Mouse (Mus musculus) embryo, embryonic 9.5 days (tissue): Measurements from ENCODE around the gene Erc2.

Experiments
- DNase-seq: peaks from one replicate; pipeline ENCODE4 v3.0.0-alpha.2; 2017; ENCODE audit errors: extremely low spot score

The Erc2 gene

DNA sequence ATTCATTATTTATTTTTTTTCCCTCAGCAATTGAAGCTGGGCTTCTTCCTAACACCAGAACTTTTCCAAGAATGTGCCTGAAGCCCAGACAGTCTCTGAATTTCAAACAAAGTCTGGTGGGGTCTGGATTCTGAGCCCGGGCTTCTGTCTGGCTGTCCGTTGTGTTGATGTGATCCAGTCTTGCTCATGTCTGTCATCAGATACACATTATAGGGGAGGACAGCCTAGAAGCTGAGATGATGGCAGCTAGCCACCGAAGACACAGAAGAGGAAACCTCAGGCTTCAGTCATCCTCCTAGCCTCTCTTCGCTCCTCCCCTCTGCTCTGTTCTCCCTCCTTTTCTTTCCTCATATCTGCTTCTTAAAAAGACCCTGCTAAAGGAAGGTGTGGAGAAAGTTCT lies 551.5 kb downstream of the Erc2 start:
- DNase-seq = no peak

- peak; percentile 11 for DNase-seq
Measured at GRCm38 (mm10) chr14:28181070-28181825, 559.0 kb downstream of the Erc2 start.

- DNase-seq = peak; percentile 11
Measured at GRCm38 (mm10) chr14:28192711-28193364, 570.6 kb downstream of the Erc2 start.

DNA sequence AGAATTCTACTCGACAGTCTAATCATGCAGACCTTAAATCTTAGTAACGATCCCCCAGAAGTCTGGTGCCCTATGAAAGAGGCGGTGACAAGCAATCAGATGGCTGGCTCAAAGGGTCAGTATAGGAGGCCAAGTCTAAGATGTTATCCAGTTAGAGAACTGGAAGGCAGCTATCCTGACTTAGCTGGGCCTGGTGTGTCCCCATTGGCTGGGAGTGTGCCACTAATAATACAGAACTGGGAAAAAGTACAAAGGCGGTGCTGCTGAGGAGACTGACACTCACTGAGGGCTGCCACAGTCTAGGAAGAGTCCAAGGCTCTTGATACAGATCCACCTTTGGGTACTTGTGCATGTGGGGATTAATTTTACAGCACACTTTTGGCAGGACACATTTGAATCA lies 581.6 kb downstream of the Erc2 start:
- DNase-seq = no peak

- no peak for DNase-seq
Measured at GRCm38 (mm10) chr14:28206303-28206702, 584.1 kb downstream of the Erc2 start.

DNA sequence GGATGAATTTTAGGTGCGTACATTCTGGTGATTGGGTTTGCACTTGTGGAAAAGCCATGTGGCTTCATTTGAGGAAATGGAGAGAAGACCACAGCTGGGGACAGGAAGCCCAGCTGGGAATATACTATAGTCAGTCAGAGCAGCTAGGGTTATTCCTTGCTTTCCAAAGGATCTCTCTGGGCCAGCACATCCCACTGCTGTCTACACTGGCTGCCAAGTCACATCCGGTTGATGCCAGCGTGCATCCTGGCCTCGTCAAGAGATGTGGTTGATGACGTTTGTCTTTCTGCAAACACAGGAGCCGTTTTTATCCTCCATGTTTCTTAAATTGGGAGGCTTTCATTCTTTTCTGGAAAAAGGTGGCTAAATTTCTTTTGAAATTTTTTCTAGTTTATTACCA lies 603.3 kb downstream of the Erc2 start:
- no peak for DNase-seq

DNA sequence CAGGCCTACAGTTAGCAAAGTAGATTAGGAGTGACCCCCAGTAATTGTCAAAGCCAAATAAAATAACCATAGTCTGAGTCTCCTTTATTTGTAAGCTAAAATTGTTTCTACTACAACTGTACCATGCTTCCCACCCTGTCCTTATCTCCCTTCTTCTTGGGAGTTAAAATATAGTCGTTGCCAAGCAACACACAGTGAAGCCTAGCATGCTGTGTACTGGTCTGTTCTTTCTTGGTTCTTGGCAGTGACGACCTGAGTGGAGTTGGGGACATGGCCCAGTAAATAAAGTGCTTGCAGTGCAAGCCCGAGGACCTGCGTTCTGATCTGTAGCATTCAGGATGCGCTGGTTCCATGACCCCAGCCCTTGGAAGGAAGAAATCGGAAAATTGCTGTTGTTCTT lies 608.3 kb downstream of the Erc2 start:
- DNase-seq = no peak

DNA sequence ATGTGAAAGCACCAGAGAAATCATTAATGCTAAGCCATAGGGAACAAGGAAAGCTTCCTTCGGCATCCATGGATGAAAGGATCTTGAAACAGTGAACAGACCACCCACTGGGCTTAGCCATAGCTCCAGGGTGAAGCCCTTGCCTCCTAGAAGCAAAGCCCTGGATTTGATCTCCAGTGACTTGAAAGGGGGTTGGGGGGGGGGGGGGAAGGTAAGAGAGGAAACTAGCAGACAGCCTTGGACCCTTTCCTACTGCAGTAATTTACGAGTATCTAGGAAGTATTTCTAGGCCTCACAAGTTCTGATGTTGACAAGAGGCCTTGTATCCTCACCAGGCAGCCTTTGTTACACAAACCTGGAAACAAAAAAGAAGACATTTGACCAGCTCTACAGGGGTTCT lies 609.0 kb downstream of the Erc2 start:
- no peak for DNase-seq

- DNase-seq = no peak
Measured at GRCm38 (mm10) chr14:28238336-28239048, 616.3 kb downstream of the Erc2 start.

DNA sequence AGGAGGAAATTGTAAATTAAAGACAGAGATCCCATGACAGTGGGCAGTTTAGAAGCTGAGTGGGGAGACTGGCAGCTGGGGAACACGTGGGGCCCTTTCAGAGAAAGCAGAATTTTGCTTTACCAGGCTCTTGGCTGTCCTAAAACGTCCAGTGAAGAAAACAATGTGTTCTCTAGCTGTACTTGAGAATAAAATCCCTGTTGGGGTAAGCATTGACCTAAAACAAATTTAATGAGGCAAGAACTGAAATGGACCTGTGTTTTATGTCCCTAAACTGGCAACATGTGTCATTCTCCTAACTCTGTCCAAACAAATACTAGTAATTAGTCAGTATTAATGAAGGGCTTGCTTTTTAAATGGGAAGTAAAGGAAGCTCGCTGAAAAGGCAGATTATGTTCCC lies 617.9 kb downstream of the Erc2 start:
- no peak for DNase-seq

- no peak for DNase-seq
Measured at GRCm38 (mm10) chr14:28242743-28243142, 620.5 kb downstream of the Erc2 start.

- DNase-seq = no peak
Measured at GRCm38 (mm10) chr14:28243474-28243873, 621.2 kb downstream of the Erc2 start.

- DNase-seq = no peak
Measured at GRCm38 (mm10) chr14:28262706-28263105, 640.5 kb downstream of the Erc2 start.

DNA sequence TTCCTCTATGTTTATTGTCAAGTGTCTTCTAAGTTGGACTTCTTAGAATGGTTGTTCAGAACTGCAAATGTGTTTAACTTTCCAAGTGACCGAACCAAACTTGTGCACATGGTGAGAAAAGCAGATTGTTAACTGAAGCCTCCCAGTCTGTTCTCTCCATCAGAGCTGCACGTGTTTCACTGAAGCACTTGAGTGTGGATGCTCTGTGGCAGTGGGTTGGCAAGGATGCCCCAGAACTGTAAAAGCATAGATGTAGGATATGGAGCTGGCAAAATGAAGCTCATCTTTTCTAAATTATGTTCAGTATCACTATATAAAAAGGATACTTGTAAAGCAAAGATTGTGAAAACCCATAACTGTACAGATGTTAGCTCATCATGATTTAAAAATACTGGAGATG lies 645.1 kb downstream of the Erc2 start:
- no peak for DNase-seq

DNA sequence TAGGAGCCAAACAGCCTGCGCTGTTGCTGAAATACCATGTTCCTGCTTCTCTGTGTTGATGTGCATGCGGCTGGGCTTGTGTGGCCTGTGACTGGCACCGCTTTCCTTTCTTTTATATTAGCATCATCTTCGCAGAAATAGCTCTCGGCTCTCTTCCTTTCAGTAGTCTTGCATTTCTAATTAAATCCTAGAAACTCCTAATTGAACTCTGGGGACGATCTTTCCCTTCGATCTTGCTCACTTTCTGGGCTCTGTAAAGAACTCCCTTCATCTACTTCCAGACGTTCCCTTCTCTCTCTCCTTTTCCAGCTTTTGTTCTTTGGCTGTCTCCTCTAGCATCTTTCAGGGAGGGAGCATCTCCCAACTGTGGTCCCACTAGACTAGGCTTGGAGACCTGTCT lies 649.6 kb downstream of the Erc2 start:
- no peak for DNase-seq

GRCm38 (mm10) chr14:28273669-28274068 lies 651.4 kb downstream of the Erc2 start:
- DNase-seq = no peak

- no peak for DNase-seq
Measured at GRCm38 (mm10) chr14:28274826-28275225, 652.6 kb downstream of the Erc2 start.

- DNase-seq = no peak
Measured at GRCm38 (mm10) chr14:28278951-28279350, 656.7 kb downstream of the Erc2 start.

GRCm38 (mm10) chr14:28280376-28280775 lies 658.1 kb downstream of the Erc2 start:
- DNase-seq = no peak

GRCm38 (mm10) chr14:28283319-28284095 lies 661.3 kb downstream of the Erc2 start:
- DNase-seq = no peak

DNA sequence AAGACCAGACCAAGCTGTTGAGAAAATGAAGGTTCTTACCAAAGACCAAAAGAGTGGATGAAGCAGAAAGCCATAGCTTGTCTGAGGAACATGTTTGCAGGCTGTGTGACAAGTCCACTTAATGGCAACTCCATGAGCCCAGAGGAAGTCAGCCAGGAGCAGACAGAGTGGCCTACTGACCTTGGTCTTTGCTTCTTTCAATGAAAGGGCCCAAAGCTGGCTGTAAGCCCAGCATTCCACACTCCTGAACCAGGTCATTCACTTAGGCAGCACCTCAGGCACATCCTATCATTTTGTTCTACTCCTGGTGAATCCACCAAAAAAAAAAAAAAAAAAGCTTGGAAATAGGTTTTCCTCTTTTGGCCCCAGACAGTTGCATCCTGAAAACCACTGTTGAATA lies 664.3 kb downstream of the Erc2 start:
- no peak for DNase-seq

DNA sequence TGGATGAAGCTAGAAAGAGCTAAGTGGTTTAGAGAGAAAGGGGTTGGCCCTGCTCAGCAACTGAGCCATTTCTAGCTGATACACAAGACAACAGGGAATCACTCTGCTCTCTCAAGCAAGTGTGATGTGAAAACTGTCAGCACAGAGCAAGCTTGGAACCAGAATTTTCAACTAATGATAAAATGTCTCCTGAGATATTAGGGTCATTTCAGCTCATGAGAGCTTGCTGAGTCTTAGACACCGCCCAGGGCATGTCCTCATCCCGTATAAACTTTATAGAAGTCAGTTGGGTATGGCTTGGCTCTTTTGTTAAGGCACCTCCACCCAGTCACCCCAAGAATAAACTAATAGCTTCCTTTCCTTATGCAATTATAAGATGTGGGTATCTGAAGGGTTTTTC lies 666.0 kb downstream of the Erc2 start:
- DNase-seq = no peak
